Mouse (Mus musculus): Measurements from ENCODE around the gene Myocd.

Gene Myocd

GRCm38 (mm10) chr11:65269851-65270473, at the start of gene Myocd:
TSS of gene Myocd (minus strand) at chr11:65269989.
- peak; percentile 79 for DNase-seq (ENCODE audit: low read depth, low spot score)

GRCm38 (mm10) chr11:65303824-65304223, 34.0 kb upstream of the Myocd start:
- no peak for DNase-seq (ENCODE audit: low read depth, low spot score)

DNA sequence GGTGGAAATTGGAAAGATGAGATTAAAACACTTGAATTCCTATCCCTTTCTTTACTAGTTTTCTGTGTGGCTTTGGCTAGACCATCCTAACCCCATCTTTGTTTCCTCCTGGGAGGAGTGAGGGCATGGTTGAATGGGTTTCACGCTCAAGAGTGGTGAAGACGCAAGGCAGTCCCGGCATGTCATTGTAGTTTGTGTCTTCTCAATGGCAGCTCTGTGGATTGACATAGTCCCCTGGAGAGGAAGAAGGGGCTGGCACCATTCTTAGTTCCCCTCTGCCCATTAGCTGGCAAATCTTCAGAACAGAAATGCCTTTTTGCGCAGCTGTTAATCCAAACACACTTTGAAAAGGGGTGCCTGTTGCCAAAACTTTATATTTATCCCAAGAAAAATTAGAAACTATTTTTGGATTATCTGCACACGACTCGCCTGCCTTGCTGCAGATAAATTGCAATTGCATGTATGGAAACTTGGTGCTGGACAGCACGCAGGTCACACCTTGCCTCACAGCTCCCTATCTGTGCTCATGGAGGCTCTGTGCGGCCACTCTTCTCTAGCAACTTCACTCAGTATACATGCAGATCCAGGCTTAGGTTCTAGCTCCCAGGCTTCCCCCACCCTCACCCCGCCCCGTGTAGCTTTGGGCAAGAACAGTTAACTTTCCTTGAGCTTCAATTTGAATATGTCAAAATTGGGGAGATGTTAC, 24.5 kb upstream of the Myocd start:
- no peak for DNase-seq (ENCODE audit: low read depth, low spot score)

- DNase-seq (ENCODE audit: low read depth, low spot score): no peak
Measured at GRCm38 (mm10) chr11:65292994-65293393, 23.2 kb upstream of the Myocd start.

- no peak for DNase-seq (ENCODE audit: low read depth, low spot score)
Measured at GRCm38 (mm10) chr11:65287706-65288105, 17.9 kb upstream of the Myocd start.

GRCm38 (mm10) chr11:65286211-65286610, 16.4 kb upstream of the Myocd start:
- no peak for DNase-seq (ENCODE audit: low read depth, low spot score)

- no peak for DNase-seq (ENCODE audit: low read depth, low spot score)
Measured at GRCm38 (mm10) chr11:65275441-65275840, 5.7 kb upstream of the Myocd start.

- peak; percentile 23 for DNase-seq (ENCODE audit: low read depth, low spot score)
Measured at GRCm38 (mm10) chr11:65271000-65271399, 1.2 kb upstream of the Myocd start.

DNA sequence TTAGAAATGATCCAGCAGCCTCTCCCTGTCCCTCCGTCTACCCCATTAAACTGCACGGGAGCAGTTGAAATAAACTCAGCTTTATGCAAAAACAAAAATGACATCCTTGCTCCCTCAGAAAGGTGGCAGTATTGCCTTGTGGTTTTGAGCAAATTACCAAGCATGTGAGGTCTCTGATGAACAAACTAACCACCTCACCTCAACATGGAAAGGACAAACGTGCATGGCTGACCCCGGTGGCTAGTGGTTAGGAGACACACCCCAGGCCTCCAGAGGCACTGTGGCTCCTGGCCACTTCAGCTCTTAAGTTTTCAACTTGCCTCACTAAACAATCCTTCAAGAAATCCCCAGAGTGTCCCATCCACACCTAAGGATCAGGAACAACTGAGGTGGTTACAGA, 1.5 kb downstream of the Myocd start:
- no peak for DNase-seq (ENCODE audit: low read depth, low spot score)

GRCm38 (mm10) chr11:65263466-65263865, 6.3 kb downstream of the Myocd start:
- DNase-seq (ENCODE audit: low read depth, low spot score): no peak

- no peak for DNase-seq (ENCODE audit: low read depth, low spot score)
Measured at GRCm38 (mm10) chr11:65258997-65259396, 10.8 kb downstream of the Myocd start.

DNA sequence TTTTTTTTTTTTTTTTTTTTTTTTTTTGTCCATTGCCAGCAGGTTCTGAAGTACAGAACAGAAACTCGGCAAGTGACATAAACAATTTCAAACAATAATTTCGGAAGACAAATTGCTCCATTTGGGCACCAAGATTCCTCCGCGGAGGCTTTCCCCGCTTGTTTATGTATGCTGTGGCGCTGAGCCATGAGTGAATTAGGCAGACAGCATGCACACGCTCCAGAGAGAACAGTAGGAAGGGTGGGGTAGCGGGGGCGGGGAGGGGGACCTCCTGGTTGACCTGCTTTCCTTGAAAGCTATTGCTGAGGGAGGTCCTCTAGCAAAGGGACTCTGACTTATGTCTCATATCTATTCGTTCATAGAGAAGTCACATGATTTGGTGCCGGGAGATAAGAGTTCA, 13.6 kb downstream of the Myocd start:
- DNase-seq (ENCODE audit: low read depth, low spot score): no peak

DNA sequence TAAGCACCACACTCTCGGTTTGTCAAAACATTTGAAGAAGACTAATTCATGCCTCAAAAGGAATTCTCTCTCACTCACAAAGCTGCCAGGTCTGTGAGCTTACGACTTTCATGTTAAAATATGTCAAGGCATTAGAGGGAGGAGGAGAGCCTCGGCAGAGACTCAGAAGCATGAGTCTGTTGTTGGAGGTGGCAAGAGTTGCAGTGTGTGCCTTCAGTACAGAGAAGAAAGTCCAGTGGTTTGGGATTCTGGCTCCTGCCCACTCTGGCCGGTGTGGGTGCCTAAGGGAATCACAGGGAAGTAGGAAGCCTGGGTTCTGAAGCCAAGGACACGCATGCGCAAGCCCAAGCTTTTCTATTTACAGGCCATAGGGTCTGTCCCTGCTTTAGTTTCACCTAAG, 14.2 kb downstream of the Myocd start:
- DNase-seq (ENCODE audit: low read depth, low spot score): no peak

DNA sequence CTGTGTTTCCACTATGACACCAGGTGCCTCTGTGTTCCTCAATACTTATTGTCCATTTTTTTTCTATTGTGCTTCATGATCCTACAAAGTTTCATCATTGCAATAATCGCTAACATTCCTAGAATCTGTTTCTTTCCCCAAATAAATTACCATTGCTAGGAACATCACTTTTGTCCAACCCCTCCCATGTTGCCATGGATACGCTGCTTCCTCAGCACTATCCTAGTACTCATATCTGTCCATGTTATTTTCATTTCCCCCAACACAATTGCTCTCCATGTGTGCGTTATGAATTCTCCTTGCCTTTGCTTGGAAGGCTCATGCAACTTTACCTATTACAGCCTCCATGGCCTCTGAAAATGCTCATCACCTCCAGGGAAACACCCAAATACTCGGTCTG, 19.4 kb downstream of the Myocd start:
- DNase-seq (ENCODE audit: low read depth, low spot score): no peak

DNA sequence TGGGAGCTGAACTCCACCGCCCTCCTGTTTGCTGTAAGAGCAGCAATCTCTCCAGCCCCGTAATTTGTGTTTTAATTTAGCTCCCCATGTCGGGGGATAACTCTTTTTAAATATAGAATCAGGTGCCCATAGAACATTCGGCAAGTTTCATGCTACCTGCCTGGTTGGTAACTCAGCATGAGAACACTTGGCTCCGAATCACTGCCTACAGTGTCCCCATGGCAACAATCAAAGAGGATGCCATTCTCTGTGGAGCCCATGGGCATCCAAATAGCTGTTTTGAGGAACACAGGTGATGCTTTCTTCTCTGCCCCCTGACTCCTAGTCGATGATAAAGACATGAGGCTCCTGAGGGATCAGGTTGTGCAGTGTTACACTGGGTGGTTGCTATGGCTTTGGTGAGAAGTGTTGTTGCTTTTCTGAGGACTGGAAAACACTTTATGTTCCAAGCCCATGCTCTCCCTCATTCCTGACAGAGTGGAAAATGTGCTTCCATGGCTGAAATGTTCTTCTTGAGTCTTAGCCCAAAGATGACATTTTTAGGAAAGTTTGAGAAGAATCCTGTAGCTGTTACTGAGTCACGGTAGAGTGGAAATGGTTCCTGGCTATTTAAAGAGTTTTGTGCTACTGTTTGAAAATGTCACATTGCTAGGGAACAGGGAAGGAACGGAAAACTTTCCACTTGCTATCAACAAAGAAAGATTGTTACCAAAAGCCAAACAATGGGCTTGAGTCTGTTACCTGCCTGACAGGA, 23.3 kb downstream of the Myocd start:
- no peak for DNase-seq (ENCODE audit: low read depth, low spot score)

- no peak for DNase-seq (ENCODE audit: low read depth, low spot score)
Measured at GRCm38 (mm10) chr11:65243593-65243992, 26.2 kb downstream of the Myocd start.

DNA sequence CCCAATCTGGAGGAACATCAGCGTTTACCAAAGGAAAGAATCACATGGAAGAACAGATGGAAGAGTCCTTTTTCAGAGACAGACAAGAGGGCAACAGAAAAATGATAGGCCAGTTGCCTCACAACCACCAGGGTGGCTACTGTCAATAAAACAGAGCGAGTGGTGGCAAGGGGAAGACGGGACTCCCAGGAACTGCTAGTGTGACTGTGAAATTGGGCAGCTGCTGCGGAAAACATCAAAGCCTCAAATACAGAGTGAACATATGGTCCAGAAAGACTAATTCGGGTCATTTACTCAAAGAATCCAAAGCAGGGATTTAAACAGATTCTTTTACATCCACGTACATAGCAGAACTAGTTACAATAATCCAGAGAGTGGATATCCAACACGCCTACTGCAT, 29.3 kb downstream of the Myocd start:
- DNase-seq (ENCODE audit: low read depth, low spot score): peak; percentile 19

- DNase-seq (ENCODE audit: low read depth, low spot score): no peak
Measured at GRCm38 (mm10) chr11:65237896-65238295, 31.9 kb downstream of the Myocd start.

DNA sequence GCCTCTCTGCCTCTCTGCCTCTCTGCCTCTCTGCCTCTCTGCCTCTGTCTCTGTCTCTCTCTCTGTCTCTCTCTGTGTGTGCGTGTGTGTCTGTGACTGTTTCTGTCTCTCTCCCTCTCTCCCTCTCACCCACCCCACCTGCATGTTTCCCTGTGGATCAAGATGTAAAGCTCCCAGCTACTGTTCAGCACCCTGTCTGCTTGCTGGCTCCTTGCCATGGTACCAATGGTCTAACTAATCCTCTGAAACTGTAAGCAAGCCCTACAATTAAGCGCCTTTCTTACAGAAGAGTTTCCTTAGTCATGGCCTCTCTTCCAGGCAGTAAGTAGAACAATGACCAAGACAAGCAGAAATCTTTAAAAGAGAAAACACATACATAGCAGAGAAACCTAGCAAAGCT, 32.9 kb downstream of the Myocd start:
- DNase-seq (ENCODE audit: low read depth, low spot score): no peak

- DNase-seq (ENCODE audit: low read depth, low spot score): no peak
Measured at GRCm38 (mm10) chr11:65235374-65235773, 34.4 kb downstream of the Myocd start.

DNA sequence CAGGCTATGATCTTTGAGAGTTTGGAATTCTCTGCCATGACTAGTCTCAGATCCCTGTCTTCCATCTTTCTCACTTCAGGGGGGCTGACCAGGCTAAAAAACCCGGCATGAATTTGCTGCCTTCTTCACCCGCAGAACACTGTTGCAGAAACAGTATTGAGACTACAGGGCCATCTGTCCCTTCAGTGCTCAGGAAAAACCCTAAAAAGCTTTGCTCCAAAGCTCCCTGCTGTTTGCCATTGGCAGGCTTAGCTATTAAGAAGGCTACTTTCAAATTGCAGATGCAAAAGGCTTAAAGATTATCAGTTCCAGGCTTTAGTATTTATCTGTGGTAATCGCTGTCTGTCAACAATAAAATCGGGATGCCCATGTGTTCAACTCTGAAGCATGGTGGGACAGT, 38.0 kb downstream of the Myocd start:
- no peak for DNase-seq (ENCODE audit: low read depth, low spot score)

- peak; percentile 39 for DNase-seq (ENCODE audit: low read depth, low spot score)
Measured at GRCm38 (mm10) chr11:65226766-65227165, 43.0 kb downstream of the Myocd start.

Measured in mesoderm, embryonic 11.5 days (tissue).